Mouse (Mus musculus): ENCODE data around the gene Abhd14b. TPM values are rescaled to one million over a fixed set of nuclear protein-coding genes. Genes with fewer than 3 reads are reported as not detected.

Abhd14b gene
- total RNA-seq, 2 experiments from 2014 or later: 13.9 to 17.0 TPM

DNA sequence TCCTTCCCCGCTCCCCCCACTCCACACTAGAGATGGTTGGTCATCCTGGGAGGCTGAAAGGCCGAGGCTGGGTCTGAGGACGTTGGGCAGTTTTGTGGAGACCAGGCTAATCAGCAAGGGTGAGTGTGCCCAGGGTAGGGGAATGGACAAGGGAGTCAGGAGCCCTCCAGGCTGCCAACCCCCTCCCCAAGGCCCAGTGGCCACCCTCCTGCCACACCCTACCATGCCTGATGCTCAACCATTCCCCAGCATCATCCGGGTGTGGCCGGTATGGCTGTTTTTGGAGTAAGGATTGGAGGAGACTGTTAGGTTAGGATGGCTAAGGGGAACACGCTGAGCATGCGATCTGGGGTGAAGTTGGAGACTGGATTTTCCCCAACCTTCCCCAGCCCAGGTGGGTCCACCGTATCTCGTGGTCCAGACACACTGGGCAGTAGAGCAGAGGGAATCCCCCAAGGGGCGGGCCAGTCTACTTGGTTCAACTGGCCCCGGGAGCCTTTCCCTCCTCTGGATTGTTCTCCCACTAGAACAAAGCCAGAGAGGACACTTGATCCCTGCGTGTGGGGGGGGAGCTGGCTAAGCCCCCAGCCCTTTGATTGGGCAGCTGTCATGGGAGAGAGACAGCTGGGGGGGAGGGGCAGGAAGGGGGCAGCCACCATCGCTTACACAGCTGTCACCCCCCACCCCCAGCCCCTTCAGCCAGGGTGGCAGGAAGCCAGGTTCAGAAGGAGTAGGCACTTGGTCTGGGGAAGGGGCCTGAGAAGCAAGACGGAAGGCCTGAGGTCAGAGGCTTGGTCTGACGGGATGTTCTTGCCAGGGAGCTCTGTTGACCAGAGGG is 9.3 kb downstream of the Abhd14b start:
- H3K4me3 ChIP-seq: peak overlapping the region; percentile 72
- DNase-seq (ENCODE audit: low spot score in 2 of 2): no peak
- peak overlapping the region; percentile 93; the same call in 1 of the 2 replicates for H3K27ac ChIP-seq
- no peak for TF ChIP-seq CTCF (conservative IDR thresholded peaks at IDR 0.05)

DNA sequence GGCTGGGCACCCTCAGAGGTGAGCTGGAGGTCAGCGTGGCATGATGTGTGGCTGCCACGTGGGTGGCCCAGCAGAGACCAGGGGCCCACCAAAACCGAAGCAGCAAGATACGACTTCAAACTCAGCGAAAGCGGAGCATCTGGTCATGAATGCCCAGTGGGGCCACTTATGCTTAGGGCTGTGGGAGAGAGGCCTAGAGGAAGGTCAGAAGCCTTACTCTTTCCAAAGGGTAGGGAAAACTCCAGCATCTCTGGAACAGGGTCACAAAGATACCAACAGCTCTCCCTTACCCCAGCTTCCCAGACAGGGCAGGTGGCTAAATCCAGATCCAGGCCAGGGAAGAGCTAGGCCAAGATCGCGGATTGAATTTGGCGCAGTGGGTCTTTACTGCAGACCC is 9.9 kb downstream of the Abhd14b start:
- no peak for DNase-seq (ENCODE audit: low spot score in 2 of 2)

DNA sequence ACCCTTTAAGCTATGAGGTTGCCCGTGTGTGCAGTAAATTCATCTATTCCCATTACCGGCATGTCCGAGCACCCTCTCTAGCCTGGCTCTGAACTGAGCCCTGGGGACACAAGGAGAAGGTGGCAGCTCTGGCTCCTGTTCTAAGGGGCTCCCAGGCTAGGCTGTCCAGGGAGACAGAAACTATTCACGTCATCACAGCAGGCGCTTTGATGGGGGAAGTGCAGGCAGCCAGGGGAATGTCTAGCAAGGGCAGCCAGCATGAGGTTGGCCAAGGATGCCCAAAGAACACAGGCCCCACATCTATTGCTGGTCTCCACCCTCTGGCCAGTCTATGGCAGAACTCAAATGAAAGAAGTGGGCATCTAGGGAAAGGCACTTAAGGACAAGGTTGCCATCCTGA is 10.7 kb downstream of the Abhd14b start:
- peak overlapping the region; percentile 93; the same call in 1 of the 2 replicates for H3K27ac ChIP-seq
- no peak overlapping the region for H3K4me3 ChIP-seq
- TF ChIP-seq CTCF (conservative IDR thresholded peaks at IDR 0.05): no peak
- no peak for DNase-seq (ENCODE audit: low spot score in 2 of 2)

More for the DNA sequence above, 9.9 kb downstream of the Abhd14b start:
- Histone ChIP-seq H3K4me3 (no peak overlapping the region), H3K27ac (peak overlapping the region; percentile 93; the same call in 1 of the 2 replicates)
- TF ChIP-seq CTCF (conservative IDR thresholded peaks at IDR 0.05): no peak

DNA sequence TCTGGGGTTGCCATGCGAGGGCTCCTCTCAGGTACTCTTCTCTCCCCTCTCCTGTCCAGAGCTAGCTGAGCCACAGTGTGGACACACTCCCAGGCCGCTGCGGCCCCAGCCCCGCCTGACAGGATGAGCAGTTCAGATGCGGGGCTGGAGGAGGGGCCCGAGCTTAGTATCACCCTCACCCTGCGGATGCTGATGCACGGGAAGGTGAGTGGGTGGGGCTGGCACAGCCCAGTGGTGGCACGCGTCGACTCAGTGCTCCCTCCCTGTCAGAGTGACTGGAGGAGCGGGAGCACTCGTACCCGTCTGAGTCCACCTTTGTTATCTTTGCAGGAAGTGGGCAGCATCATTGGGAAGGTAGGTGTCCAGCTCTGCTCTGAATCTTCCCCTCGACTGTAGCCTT is 12.7 kb downstream of the Abhd14b start:
- no peak overlapping the region for H3K4me3 ChIP-seq
- DNase-seq (ENCODE audit: low spot score in 2 of 2): no peak
- H3K27ac ChIP-seq: peak overlapping the region; percentile 72
- no peak for TF ChIP-seq CTCF (conservative IDR thresholded peaks at IDR 0.05)

DNA sequence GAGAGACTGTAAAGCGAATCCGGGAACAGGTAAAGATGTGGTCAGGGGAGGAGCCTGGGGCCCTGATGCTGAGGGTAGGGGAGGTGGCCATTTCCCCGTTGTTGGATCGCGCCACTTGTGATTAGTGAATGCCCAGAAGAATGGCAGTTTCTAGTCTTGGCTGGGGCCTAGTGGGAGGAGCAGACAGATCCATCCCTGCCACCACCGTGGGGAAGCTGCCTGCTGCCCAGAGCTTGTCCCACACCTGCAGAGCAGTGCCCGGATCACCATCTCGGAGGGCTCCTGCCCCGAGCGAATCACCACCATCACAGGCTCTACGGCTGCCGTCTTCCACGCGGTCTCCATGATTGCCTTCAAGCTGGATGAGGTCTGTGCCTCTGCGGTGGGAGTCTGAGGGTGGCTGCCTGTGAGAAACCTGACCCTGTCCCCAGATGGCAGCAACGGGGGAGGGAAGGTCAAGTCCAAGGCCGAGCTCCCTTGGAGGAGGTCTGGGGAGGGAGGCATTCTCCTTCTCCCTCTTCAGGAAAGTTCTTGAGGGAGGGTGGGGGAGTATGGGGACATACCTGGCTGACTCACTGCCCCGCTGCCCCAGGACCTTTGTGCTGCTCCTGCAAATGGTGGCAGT is 13.3 kb downstream of the Abhd14b start:
- peak overlapping the region; percentile 13; the same call in 1 of the 2 replicates for H3K4me3 ChIP-seq
- peak overlapping the region; percentile 72 for H3K27ac ChIP-seq
- DNase-seq (ENCODE audit: low spot score in 2 of 2): no peak
- no peak for TF ChIP-seq CTCF (conservative IDR thresholded peaks at IDR 0.05)

DNA sequence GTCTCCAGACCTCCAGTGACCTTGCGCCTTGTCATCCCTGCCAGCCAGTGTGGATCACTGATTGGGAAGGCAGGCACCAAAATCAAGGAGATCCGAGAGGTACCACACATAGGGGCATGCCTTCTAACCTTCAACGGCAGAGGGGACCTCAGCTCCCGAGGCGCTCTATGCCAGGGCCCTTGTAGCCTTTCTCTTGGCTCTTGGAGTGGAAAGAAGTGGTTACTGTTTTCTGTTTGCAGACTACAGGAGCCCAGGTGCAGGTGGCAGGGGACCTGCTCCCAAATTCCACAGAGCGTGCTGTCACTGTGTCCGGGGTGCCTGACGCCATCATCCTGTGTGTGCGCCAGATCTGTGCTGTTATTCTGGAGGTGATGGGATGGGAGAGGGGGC is 13.8 kb downstream of the Abhd14b start:
- Histone ChIP-seq H3K4me3 (no peak overlapping the region; the same call in 1 of the 2 replicates), H3K27ac (peak overlapping the region; percentile 72)
- DNase-seq (ENCODE audit: low spot score in 2 of 2): no peak
- no peak for TF ChIP-seq CTCF (conservative IDR thresholded peaks at IDR 0.05)

DNA sequence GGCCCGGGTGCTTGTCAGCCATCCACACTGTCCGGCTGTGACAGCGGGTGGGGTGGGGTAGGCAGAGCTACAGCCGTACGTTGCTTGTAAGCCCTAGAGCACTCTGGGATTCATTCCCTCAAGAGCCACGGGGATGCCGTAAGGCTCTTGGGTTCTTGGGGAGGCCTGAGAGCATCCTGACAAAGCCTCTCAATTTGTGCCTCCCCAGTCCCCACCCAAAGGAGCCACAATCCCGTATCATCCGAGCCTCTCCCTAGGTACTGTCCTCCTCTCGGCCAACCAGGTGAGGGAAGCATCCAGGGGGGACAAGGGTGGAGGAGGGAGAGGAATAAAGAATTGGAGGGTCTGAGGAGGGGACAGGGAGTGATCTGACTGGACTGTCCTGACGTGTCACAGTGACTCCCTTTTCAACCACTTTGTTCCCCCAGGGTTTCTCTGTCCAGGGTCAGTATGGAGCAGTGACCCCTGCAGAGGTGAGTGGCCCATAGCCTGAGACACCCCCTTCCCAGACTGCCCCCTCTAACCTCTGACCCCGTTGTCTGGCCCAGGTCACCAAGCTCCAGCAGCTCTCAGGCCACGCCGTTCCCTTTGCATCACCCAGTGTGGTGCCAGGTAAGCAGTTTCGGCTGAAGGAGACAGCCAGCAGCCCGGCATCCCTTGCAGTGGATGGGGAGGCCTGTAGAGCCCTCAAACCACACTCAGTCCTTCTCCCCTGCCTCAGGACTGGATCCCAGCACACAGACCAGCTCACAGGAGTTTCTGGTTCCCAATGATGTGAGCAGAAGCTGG is 14.6 kb downstream of the Abhd14b start:
- no peak overlapping the region; the same call in 1 of the 2 replicates for H3K4me3 ChIP-seq
- no peak for TF ChIP-seq CTCF (conservative IDR thresholded peaks at IDR 0.05)
- peak overlapping the region; percentile 69; the same call in 1 of the 2 replicates for H3K27ac ChIP-seq
- DNase-seq (ENCODE audit: low spot score in 2 of 2): no peak

DNA sequence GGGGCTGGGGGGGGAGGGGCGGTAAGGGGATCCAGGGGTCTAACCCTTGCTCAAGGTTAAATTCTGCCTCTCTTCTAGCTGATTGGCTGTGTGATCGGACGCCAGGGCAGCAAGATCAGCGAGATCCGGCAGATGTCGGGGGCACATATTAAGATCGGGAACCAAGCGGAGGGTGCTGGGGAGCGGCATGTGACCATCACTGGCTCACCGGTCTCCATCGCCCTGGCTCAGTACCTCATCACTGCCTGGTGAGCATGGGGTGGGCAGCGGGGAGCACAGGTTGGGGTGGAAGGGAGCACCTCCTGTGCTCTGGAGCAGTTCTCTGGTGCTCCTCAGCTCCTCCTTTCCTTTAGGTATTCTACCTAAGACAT is 15.2 kb downstream of the Abhd14b start:
- H3K27ac ChIP-seq: no peak overlapping the region; the same call in 1 of the 2 replicates
- no peak overlapping the region for H3K4me3 ChIP-seq
- DNase-seq (ENCODE audit: low spot score in 2 of 2): no peak
- TF ChIP-seq CTCF (conservative IDR thresholded peaks at IDR 0.05): no peak

DNA sequence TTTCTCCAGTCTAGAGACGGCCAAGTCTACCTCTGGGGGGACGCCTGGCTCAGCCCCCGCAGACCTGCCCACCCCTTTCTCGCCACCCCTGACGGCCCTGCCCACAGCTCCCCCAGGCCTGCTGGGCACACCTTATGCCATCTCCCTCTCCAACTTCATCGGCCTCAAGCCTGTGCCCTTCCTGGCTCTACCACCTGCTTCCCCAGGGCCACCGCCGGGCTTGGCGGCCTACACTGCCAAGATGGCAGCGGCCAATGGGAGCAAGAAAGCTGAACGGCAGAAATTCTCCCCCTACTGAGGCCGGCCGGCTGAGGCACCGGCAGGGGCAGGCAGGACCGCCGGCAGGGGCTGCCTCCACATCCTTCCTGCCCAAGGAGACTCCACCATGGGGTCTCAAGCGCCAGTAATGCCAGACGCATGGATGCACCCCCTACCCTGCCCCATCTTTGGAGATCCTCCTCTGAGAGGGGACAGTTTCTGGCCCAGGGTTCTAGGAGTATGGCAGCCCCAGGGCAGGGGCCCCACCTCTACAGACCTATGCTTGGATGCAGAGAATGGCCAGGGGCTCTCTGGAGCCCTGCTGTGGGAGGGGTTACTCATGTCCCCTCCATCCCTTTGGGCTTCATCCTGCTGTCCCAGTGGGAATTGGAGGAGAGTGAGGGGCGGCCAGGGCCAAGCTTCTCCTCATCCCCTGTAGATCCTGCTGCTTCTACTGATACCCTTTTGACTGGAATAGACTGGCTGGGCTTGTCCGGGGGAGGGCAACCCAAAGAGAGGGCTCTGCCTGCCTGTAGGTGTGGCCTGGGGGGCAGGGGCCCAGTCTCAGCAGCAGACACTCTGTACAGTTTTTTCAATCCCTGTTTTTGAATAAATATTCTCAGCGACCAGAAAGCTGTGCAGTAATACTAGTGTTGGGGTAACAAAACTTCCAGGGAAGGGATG is 16.1 kb downstream of the Abhd14b start:
- no peak for DNase-seq (ENCODE audit: low spot score in 2 of 2)
- H3K27ac ChIP-seq: peak overlapping the region; percentile 99
- no peak for TF ChIP-seq CTCF (conservative IDR thresholded peaks at IDR 0.05)
- H3K4me3 ChIP-seq: no peak overlapping the region

DNA sequence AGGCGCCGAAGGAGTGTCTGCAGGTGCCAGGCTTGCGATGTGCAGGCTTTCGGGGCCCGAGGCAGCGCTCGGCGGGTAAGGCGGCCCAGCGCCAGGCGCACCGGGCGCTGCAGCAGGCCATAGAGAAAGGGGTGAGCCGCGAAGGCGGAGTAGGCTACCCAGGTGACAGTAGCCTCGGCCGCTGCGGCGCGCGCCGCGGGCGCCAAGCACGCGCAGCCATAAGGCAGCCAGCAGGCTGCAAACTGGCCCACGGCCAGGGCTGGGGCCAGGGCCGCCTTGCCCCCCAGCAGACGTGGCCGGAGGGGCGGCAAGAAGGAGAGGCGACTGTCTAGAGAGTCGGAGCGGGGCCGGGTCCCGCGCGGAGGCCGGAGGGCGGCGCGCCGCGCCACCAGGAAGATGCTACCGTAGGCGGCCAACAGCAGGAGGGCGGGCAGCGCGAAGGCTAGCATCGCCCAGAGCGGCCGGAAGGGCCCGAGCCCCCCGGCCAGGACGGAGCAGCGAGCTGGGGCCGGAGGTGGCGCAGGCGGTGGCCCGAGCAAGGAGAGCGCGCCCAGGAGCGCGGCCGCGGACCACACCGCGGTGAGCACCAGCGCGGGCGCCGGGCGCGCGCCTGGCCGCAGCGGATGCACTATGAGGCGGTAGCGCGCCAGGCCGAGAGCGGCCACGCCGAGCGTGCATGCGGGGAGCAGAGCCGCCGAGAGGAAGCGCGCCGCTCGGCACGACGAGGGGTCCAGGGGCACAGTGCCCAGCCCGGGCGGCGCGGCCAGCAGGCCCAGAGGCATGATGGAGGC is 17.7 kb downstream of the Abhd14b start:
- peak in 1 of 2 experiments; percentile 72 for DNase-seq (ENCODE audit: low spot score in 2 of 2)
- Histone ChIP-seq H3K4me3 (peak overlapping the region; percentile 75), H3K27ac (peak overlapping the region; percentile 99)
- TF ChIP-seq CTCF (conservative IDR thresholded peaks at IDR 0.05): no peak; the same call in 1 of the 2 replicates

DNA sequence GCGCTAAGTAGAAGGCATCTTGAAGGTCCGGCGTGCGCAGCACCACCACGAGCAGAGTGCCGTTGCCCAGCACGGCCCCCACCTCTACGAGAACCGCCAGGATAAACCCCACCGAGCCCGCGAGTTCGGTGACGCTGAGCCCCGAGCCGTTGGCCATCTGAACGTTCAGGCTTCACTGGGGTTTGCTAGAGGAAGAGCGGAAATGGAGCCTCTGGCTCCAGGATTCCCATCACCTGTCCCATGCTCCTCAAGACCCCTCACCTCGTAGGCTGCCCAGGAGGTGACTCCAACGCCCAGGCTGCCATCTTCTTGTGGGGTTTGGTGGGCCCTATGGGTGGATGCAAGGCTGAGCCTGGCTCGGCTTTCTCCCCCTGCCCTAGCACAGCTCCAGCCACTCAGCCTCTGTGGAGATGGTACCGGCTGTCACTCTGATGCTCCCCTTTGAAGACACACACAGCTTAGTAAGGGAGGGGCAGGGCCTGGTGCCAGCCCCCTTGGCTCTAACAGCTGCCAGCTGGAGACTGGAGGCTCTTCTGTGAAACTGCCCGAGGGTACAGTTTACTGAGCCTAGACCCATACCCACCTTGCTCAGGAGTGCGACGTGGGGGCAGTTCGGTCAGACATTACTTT is 18.4 kb downstream of the Abhd14b start, which contains the start of gene Gpr62:
Gpr62 (minus strand) TSS at position 368 of the 630 bp plus-strand sequence.
- Histone ChIP-seq H3K4me3 (peak within 1 kb of the TSS; percentile 75), H3K27ac (peak within 1 kb of the TSS; percentile 99)
- TF ChIP-seq CTCF (conservative IDR thresholded peaks at IDR 0.05): no peak
- DNase-seq (ENCODE audit: low spot score in 2 of 2): peak; percentile 67 to 78
